15 mouse cellular contexts compared by ENCODE assay signal in the genomic region with DNA sequence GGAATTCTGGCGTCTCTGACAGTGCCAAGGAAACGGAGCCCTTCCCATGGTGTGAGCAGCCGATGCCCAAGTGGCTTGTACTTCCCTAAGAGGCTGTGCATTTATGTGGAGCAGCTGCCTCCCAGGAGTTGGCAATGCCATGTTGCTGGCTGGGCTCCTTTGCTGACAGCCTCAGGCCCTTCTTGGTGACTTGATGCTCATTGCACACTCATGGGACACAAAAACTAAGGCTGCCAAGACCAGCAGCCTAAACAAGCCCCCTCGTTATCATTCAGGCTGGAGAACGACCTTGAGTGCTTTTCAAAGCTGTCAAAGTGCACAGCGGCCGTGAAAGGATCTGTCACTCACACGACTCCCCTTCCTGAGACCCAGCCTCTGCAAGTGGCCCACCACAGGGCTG. TPM values are rescaled to one million over a fixed set of nuclear protein-coding genes. Genes with fewer than 3 reads are reported as not detected.
A peak's percentile ranks its signal among the peaks of the same experiment; 100 is the strongest.
DNase-seq lines count a peak whose midpoint lies in the region; ATAC-seq and TF ChIP-seq lines count a peak whose summit lies in the region.
"Had no signal": no experiment of that assay in that cellular context is flagged by ENCODE, and none has a peak within 500 bp of the region (broad histone marks: within the 10 kb centered on the region; RNA-seq: fewer than 3 reads in every experiment).

No protein-coding gene starts in this region.

- no peak overlapping the region for H3K4me3 ChIP-seq in gastrocnemius, adult 2 months
- no peak overlapping the region for H3K4me3 ChIP-seq in forebrain, embryonic 13.5 days
- H3K4me3 ChIP-seq in hindbrain, embryonic 12.5 days, result no peak overlapping the region
- H3K4me3 ChIP-seq in midbrain, embryonic 15.5 days, result no peak overlapping the region
- H3K4me3 ChIP-seq: limb, embryonic 10.5 days; liver, embryonic 15.5 days; myocyte had no signal

- H3K9ac ChIP-seq in forebrain, embryonic 13.5 days, result no peak overlapping the region
- no peak overlapping the region for H3K9ac ChIP-seq in hindbrain, embryonic 12.5 days
- no peak overlapping the region for H3K9ac ChIP-seq in midbrain, embryonic 15.5 days
- H3K9ac ChIP-seq: liver, embryonic 15.5 days had no signal

- no peaks in the 10 kb centered on the region for H3K9me3 ChIP-seq in forebrain, embryonic 13.5 days (replicated peaks)
- no peaks in the 10 kb centered on the region for H3K9me3 ChIP-seq in hindbrain, embryonic 12.5 days (replicated peaks)
- H3K9me3 ChIP-seq in midbrain, embryonic 15.5 days, result no peaks in the 10 kb centered on the region
- H3K9me3 ChIP-seq: limb, embryonic 10.5 days; liver, embryonic 15.5 days had no signal

- no peak for TF ChIP-seq CTCF in gastrocnemius, adult 2 months (IDR thresholded peaks at IDR 0.05)

- H3K36me3 ChIP-seq in forebrain, embryonic 13.5 days (ENCODE audit: poor library complexity, severe bottlenecking), result no peaks in the 10 kb centered on the region
- no peaks in the 10 kb centered on the region for H3K36me3 ChIP-seq in hindbrain, embryonic 12.5 days
- H3K36me3 ChIP-seq in midbrain, embryonic 15.5 days (replicated peaks), result no peaks in the 10 kb centered on the region
- H3K36me3 ChIP-seq: limb, embryonic 10.5 days; liver, embryonic 15.5 days had no signal

- H3K4me1 ChIP-seq in forebrain, embryonic 13.5 days, result peaks cover 78% of the 10 kb centered on the region
- H3K4me1 ChIP-seq in hindbrain, embryonic 12.5 days, result peaks cover 38% of the 10 kb centered on the region
- H3K4me1 ChIP-seq in midbrain, embryonic 15.5 days, result peaks cover 39% of the 10 kb centered on the region
- H3K4me1 ChIP-seq: liver, embryonic 15.5 days had no signal

- ATAC-seq in forebrain, embryonic 13.5 days, result peak; percentile 87
- ATAC-seq in hindbrain, embryonic 12.5 days (ENCODE audit: low FRiP score), result peak; percentile 60
- ATAC-seq in midbrain, embryonic 15.5 days (replicated peaks), result peak; percentile 62

- no peak overlapping the region for H3K4me2 ChIP-seq in forebrain, embryonic 13.5 days
- no peak overlapping the region for H3K4me2 ChIP-seq in hindbrain, embryonic 12.5 days (replicated peaks)
- no peak overlapping the region for H3K4me2 ChIP-seq in midbrain, embryonic 15.5 days
- H3K4me2 ChIP-seq: liver, embryonic 15.5 days had no signal

- peak; percentile 52 for DNase-seq in gastrocnemius, adult 2 months
- DNase-seq in gastrocnemius, adult 18-20 months (ENCODE audit: low spot score), result no peak
- no peak for DNase-seq in left cerebral cortex, postnatal 25 days (ENCODE audit: low spot score in 2 of 2)
- DNase-seq in left cerebral cortex, postnatal 36 days (ENCODE audit: low spot score in 2 of 2), result no peak
- DNase-seq in lung, postnatal 36 days, result no peak
- DNase-seq: heart, postnatal 14 days; kidney, adult 11 months; thymus, adult 2 months had no signal

- WGBS in forebrain, embryonic 13.5 days, result 3% methylated on average over 8 of the region's 8 CpGs
- 32% methylated on average over 8 of the region's 8 CpGs for WGBS in hindbrain, embryonic 12.5 days
- WGBS in midbrain, embryonic 15.5 days, result 10% methylated on average over 8 of the region's 8 CpGs

- peaks cover 9% of the 10 kb centered on the region; the same call in 1 of the 2 replicates for H3K27me3 ChIP-seq in forebrain, embryonic 13.5 days
- peaks cover 7% of the 10 kb centered on the region for H3K27me3 ChIP-seq in hindbrain, embryonic 12.5 days
- H3K27me3 ChIP-seq in midbrain, embryonic 15.5 days (replicated peaks), result 0 out of 2 replicates have a peak, but pooled peaks cover 2% of the 10 kb centered on the region
- H3K27me3 ChIP-seq: liver, embryonic 15.5 days had no signal

- intact Hi-C loops in gastrocnemius, adult 2 months (cut with DNase I), result loop anchor here (5.0 to 10.0 kb wide), 3 partner anchors 40 to 145 kb away; partner anchors contain the start of gene Nudt2
- intact Hi-C loops in left cerebral cortex, postnatal 25 days (cut with DNase I), result loop anchor here (5.0 kb wide), 1 partner anchor 95 kb away; no protein-coding TSS in a partner anchor
- intact Hi-C loops in left cerebral cortex, postnatal 36 days (cut with DNase I), result loop anchor here (5.0 kb wide), 2 partner anchors 90 to 95 kb away; no protein-coding TSS in a partner anchor

- H3K27ac ChIP-seq in gastrocnemius, adult 2 months, result peak overlapping the region; percentile 58
- H3K27ac ChIP-seq in forebrain, embryonic 13.5 days, result peak overlapping the region; percentile 90
- peak overlapping the region; percentile 74; the same call in 1 of the 2 replicates for H3K27ac ChIP-seq in hindbrain, embryonic 12.5 days
- H3K27ac ChIP-seq in midbrain, embryonic 15.5 days, result peak overlapping the region; percentile 69
- H3K27ac ChIP-seq: limb, embryonic 10.5 days; liver, embryonic 15.5 days; macrophage had no signal

RNA-seq across cellular contexts. Expression of gene Enho, which starts 28.0 kb away (rescaled TPM):
- 10 to 100 TPM in 1 of 2 experiments, 1 to 10 TPM in 1; 9.1 to 11.9 TPM for total RNA-seq in gastrocnemius, adult 2 months (2021)
- total RNA-seq in gastrocnemius, adult 18-20 months (2021), result 10 to 100 TPM in 1 of 2 experiments, 1 to 10 TPM in 1; 8.6 to 15.3 TPM
- polyA plus RNA-seq in forebrain, embryonic 13.5 days (2015; fragmentation: Nextera tagmentation; extraction: Ambion mirVana), result 47.8 and 50.6 TPM in 2 replicates
- polyA plus RNA-seq in hindbrain, embryonic 12.5 days (2016; fragmentation: Nextera tagmentation; extraction: Ambion mirVana), result 73.6 and 78.6 TPM in 2 replicates
- 121 and 122 TPM in 2 replicates for polyA plus RNA-seq in midbrain, embryonic 15.5 days (2015; fragmentation: Nextera tagmentation; extraction: Ambion mirVana)
- total RNA-seq in left cerebral cortex, postnatal 25 days (2021), result 10 to 100 TPM; 54.4 to 63.0 TPM
- 10 to 100 TPM; 60.1 to 71.2 TPM for total RNA-seq in left cerebral cortex, postnatal 36 days (2021)

RNA-seq across cellular contexts. Expression of gene Dnaic1, which starts 42.6 kb away (rescaled TPM):
- under 1 TPM; 0.56 to 0.59 TPM for total RNA-seq in gastrocnemius, adult 2 months (2021)
- total RNA-seq in gastrocnemius, adult 18-20 months (2021), result under 1 TPM; 0.55 to 0.73 TPM
- polyA plus RNA-seq in forebrain, embryonic 13.5 days (2015; fragmentation: Nextera tagmentation; extraction: Ambion mirVana), result 1.0 and 2.2 TPM in 2 replicates
- 2.3 and 2.8 TPM in 2 replicates for polyA plus RNA-seq in hindbrain, embryonic 12.5 days (2016; fragmentation: Nextera tagmentation; extraction: Ambion mirVana)
- 3.3 and 3.5 TPM in 2 replicates for polyA plus RNA-seq in midbrain, embryonic 15.5 days (2015; fragmentation: Nextera tagmentation; extraction: Ambion mirVana)
- 1 to 10 TPM; 7.2 to 8.0 TPM for total RNA-seq in left cerebral cortex, postnatal 25 days (2021)
- 1 to 10 TPM; 9.4 to 10.0 TPM for total RNA-seq in left cerebral cortex, postnatal 36 days (2021)

RNA-seq across cellular contexts. Expression of gene Fam219a, which starts 42.8 kb away (rescaled TPM):
- total RNA-seq in gastrocnemius, adult 2 months (2021), result 10 to 100 TPM; 18.0 to 24.3 TPM
- total RNA-seq in gastrocnemius, adult 18-20 months (2021), result 10 to 100 TPM; 21.5 to 21.9 TPM
- polyA plus RNA-seq in forebrain, embryonic 13.5 days (2015; fragmentation: Nextera tagmentation; extraction: Ambion mirVana), result 8.0 and 10.8 TPM in 2 replicates
- polyA plus RNA-seq in hindbrain, embryonic 12.5 days (2016; fragmentation: Nextera tagmentation; extraction: Ambion mirVana), result 12.5 and 15.3 TPM in 2 replicates
- 16.8 and 18.3 TPM in 2 replicates for polyA plus RNA-seq in midbrain, embryonic 15.5 days (2015; fragmentation: Nextera tagmentation; extraction: Ambion mirVana)
- 100 to 1,000 TPM; 203 to 209 TPM for total RNA-seq in left cerebral cortex, postnatal 25 days (2021)
- 100 to 1,000 TPM; 194 to 219 TPM for total RNA-seq in left cerebral cortex, postnatal 36 days (2021)

Comparison
In these comparisons a context has a peak if more than half of its experiments do, and no peak if none do; other contexts are left out.
1. RNA of gene Dnaic1, which starts 42.6 kb away (total RNA-seq): 9.4 to 10.0 TPM in left cerebral cortex, postnatal 36 days and 7.2 to 8.0 TPM in left cerebral cortex, postnatal 25 days; 0.55 to 0.73 TPM in gastrocnemius, adult 18-20 months and 0.56 to 0.59 TPM in gastrocnemius, adult 2 months; every median in the first group is over 4 times any median in the second.
2. RNA of gene Fam219a, which starts 42.8 kb away (total RNA-seq): 194 to 219 TPM in left cerebral cortex, postnatal 36 days and 203 to 209 TPM in left cerebral cortex, postnatal 25 days; 18.0 to 24.3 TPM in gastrocnemius, adult 2 months and 21.5 to 21.9 TPM in gastrocnemius, adult 18-20 months; every median in the first group is over 4 times any median in the second.
3. Peak in every context shown above with its lines, with median percentiles within 50 percentile points of each other: H3K27ac ChIP-seq and ATAC-seq.